Mouse (Mus musculus) spleen, postnatal 4 days (tissue): ENCODE data around the gene Cadm4.
"Not testable (repeated sequence)": the region's sequence is repeated elsewhere in the genome, so short reads cannot be mapped to it uniquely, and the experiment has no call there.

Source experiments
- DNase-seq, 2 experiments: peaks; one replicate each; pipeline ENCODE4 v3.0.0; 2022; ENCODE audit warnings: low spot score in 2 of 2

Cadm4 gene

DNA sequence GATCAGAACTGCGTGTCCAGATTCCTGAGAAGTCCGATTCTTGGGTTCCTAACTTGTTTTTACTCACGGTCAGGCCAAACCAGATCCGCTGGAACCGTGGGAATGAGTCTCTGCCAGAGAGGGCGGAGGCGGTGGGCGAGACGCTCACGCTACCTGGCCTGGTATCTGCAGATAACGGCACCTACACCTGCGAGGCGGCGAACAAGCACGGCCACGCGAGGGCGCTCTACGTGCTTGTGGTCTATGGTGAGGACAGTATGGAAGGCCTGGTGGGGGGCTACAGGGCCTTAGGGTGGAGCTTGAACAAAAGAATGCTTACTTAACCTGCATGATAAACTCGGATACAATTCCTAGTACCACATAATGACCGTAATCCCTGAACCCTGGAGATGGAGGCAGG, 19.7 kb downstream of the Cadm4 start:
- DNase-seq = peak; percentile 57 to 80

DNA sequence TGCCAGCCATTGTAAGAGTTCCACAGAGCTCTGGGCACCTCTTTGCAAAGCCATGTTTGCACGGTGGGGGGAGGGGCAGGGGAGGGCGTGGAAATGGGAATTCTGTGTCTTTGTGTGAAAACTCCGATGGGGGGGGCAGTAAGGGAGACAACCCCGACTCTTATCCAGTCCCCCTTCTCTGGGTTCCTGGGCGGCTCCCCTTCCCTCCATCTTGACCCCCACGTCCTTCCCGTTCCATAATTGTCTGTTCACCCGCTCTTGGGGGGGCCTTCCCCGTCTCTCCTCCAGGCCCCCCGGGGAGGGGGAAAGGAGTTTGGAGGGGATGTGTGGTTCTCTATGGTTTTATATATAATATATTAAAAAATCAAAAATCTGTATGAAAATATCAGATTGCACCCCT, 22.2 kb downstream of the Cadm4 start:
- DNase-seq = no peak

DNA sequence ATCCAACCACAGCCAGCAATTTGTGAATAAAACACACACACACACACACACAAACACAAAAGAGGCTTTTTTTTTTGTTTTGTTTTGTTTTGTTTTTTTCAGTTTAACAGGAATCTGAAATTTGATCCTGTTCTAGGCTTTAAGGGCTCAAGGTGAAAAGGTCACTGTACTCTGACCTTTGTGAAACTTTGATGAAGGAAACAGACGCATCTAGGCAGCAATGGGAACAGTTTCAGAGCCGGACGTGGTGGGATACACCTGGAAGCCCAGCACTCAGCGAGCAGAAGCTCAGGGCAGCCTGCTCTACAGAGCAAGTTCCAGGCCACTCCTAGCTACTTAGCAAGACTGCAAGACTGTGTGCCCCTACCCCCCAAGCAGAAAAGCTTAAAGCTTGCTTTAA, 23.0 kb downstream of the Cadm4 start:
- no peak for DNase-seq

DNA sequence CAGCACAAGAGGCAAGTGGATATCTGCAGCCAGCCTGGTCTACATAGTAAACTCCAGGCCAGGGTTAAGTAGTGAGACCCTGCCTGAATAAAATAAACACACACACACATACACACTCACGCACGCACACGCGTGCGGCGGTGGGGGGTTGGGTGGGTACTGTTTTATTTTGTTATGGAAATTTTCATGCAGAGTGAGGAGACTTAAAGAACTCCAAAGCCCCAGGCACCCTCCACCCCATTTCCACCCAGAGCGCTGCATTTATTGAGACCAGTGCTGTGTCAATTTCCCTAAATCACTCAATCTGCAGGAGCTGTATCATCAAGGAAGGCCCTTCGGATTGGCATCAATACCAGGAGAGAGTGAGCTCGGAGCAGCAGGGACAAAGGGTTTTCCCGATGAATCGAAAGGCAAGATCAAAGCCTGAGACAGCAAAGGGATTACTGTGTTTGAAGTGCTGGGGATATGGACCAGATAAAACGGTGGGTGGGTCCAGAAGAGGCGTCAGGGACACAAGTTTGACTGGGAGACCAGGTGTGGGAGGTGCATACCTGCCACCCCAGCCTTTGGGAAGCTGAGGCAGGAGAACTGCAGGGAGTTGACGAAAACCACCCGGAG, 23.7 kb downstream of the Cadm4 start:
- no peak for DNase-seq

DNA sequence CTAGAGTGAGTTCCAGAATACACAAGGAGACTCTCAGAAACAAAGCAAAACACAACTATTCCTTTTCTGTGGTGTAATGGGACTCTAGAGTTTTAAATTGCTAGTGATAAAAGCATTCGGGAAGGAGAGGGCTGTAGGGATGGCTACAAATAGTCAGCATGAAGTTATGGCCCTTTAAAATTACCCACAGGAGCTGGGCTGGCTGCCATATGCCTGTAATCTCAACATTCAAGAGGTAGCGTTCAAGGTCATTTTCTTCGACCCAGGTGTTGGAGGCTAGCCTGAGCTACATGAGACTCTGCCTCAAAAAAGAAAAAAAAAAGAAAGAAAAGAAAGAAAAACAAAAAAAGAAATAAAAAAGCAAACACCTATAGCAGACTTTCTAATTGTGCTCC, 24.2 kb downstream of the Cadm4 start:
- no peak for DNase-seq

DNA sequence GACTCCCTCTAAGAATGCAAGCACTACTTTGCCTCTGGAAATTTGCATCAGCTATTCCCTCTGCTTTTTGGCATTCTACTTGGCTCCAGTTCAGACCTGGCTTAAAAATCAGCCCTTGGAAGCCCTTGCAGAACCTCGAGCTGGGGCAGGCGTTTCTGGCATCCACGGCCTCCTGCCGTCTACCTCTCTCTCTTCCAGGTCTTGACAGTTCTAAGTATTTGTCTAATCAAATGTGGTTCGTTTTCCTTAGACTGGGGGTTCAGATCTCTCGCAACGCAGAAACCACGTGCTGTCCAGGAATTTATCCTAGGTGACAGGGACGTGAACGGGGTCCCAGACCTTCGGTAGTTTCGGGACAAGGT, 24.6 kb downstream of the Cadm4 start:
- DNase-seq = no peak

DNA sequence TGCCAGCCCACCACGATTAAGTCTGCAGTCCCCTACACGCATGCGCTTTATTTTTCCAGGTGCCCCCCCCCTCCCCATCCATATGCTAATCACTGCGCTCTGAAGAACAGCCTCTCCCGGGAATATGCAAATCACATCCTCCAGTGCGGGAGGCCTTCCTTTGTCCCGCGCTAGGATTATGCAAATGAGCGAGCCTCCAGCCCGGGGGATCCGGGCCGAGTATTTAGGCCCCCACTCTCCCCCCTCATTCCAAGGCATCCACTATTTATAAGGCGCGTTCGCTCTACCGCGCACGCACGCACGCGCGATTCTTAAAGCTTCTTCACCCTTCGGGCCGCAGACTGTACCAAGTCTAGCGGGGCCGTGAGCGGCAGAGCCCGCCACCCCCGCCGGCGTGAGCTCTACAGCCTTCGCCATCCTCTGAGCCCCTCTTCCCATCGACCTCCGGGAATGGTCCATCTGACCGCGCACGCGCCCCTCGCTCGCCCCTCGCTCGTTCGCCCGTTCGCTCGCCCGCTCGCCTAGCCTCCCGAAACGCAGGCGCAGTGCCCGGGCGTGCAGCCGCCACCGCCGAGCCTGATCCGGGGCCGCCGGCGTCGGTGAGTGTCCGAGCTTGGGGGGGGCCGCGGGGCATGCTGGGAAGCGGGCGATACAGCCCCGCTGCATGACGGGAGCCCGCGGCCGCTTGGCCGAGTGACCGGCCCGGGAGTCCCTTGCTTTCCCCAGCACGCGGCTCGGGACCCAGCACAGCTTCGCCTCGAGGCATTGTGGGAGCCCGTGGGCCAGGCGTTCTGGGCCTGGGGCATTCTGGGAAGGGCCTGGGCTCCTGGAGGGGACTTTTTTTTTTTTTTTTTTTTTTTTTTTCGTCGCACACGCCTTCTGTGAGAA, 25.3 kb downstream of the Cadm4 start, which contains the start of gene Zfp428:
Gene Zfp428, plus strand, starts transcription at position 169 of the 888 bp plus-strand sequence.
- peak; percentile 74 to 89 for DNase-seq

DNA sequence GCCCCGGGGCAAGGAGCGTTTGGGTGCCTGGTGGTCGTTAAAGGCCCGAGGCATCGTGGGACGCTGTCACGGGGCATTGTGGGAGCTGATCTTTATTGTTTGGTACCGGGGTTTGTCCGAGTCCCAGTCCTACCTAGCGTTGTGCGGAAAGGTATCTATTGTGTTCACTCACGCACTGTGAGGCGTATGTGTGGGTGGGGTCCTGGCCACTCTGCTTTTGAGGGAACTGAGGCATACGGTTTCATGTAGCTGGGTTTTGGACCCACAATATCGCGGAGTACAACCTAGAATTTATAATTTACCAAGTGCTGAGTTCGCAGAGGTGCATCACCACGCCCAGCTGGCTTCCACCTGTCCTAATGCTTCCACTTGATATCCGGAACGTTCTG, 25.9 kb downstream of the Cadm4 start:
- DNase-seq = no peak

DNA sequence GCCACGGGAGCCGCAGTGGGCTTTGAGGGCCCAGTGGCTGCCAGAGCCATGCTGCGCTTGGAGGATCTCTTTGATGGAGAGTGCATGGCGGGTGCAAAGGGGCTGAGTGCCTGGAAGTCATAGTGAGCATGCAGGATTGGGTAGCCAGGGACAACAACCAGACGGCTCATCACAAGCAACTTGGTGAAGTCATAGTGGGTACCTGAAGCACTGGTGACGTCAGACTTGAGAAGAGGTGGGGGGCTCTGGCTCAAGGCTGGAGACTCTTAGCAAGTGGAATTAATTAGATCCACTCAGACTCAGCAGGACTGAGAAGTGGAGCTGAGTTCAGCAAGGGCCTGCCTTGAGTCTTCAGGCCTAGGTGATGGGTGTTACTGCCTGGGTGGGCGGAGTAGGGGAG, 30.5 kb downstream of the Cadm4 start, which contains the start of gene AC161166.1:
Gene AC161166.1, minus strand, starts transcription at position 101 of the 400 bp plus-strand sequence.
- no peak for DNase-seq

DNA sequence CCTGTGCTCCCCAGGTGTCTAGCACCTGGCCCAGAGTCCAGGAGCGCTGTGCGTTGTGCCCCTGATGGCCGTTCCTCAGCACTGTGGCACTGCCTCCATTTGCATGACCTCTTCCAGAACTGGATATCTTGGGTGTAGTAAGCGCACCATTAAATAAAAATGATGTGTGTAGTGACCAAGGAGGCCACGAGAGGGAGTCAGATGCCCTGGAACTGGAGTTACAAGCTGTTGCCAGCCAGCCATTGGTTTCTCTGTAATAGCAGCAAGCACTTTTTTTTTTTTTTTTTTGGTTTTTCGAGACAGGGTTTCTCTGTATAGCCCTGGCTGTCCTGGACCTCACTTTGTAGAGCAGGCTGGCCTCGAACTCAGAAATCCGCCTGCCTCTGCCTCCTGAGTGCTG, 34.5 kb downstream of the Cadm4 start:
- peak in 1 of 2 experiments; percentile 39 for DNase-seq

DNA sequence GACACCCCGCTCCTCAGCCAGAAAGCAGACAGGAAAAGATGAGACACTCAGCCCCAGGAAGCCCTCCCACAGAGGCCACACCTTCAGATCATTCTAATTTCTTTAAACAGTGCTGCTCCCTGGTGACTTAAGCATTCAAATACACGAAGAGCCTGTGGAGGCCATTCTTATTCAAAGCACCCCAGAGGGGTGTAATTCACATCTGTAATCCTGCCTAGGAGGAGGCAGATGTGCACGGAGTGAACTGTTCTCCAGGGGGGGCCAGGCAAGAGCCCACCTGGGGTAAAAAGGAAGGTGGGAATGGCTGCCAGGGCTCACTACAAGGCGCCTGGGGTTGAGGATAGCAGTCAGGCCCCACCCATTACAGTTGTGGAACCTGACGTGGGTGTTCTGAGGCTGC, 35.3 kb downstream of the Cadm4 start:
- no peak for DNase-seq

DNA sequence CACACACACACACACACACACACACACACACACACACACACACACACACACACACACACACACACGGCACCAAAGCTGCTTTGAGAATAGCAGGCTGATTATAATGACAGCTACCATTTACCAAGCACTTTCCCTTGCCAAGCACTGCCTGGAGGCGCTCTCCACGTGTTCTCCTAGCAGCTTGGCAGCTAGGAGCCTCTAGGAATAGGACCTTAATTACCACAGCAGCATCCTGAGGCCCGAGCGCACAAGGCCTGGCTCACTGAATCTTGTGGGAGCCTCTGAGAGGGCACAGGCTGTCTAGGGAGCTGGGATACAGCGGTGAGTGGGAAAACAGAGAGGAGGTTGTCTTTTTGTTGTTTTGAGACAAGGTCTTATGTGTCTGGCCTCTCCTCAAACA, 35.8 kb downstream of the Cadm4 start:
- no peak for DNase-seq

DNA sequence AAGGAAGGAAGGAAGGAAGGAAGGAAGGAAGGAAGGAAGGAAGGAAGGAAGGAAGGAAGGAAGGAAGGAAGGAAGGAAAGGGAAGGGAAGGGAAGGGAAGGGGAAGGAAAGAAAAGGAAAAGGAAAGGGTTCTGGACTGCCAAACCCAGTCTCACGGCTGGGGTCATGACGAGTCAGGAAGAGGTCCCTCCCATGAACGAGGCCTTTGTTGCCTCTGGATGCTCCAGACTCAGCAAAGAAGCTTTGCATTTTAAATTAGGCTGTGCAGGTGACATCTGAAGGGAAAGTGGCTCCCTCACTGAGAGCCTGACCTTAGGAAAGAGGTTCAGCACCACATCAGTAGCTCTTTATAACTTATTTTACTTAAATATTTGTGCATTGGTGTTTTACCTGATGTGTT, 37.3 kb downstream of the Cadm4 start:
- DNase-seq = no peak

DNA sequence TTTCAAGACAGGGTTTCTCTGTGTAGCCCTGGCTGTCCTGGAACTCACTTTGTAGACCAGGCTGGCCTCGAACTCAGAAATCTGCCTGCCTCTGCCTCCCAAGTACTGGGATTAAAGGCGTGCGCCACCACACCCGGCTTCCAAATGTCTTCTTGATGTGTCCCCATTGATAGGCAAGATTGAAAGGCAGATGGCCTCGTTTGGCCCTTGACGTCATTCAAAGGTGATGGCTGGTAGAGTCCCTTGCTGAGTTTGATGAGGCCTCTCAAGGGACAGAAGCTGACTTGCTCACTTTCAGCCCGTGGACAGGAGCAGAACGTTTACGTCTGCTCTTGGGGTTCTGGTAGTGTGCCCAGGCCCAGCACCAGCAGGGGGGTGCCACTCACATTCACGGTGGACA, 38.2 kb downstream of the Cadm4 start:
- DNase-seq = not testable (repeated sequence)

DNA sequence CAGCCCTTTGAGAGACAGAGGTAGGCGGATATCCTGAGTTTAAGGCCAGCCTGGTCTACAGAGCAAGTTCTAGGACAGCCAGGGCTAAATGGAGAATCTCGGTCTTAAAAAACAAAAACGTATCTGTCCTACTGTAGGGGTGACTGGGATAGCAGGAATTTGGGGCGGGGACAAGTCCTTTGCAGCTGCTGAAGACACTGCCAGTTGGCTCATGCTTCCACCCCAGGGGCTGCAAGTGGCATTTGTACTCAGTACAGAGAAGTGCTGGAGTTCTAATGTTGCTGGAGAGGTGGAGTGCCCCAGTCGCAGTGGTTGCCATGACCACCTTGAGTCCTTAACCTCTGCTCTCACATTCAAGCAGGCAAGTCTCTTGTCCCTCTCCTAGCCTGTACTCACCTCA, 41.0 kb downstream of the Cadm4 start:
- no peak for DNase-seq

DNA sequence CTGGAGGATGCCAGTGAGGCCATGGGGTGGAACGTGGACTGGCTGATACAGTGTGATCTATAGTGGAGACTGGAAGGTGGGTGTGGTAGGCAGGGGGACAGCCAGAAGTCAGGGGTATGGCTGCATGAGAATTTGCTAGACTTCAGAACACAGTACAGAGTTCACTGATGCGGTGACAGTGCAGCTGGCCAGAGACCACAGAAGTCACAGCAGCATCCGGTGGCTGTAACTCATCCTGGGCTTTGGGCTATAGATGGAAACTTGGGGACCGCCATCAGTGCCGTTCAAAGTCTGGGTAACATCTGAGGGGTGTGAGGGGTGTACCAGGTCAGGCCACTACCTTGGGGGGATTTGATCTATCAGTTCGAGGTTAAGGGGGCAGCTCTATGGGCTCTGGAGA, 41.9 kb downstream of the Cadm4 start:
- DNase-seq = no peak

DNA sequence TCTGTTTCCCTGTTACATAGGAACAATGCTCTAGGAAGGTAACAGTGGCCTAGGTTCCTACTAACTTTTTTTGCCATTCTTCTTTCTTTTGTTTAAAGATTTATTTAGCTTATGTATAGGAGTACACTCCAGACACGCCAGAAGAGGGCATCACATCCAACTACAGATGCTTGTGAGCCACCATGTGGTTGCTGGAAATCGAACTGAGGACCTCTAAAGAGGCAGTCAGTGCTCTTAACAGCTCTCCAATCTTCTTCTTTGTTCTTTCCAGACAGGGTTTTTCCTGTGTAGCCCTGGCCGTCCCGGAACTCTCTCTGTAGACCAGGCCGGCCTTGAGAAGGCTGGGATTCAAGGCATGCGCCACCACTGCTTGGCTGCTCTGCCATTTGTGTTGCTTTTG, 43.2 kb downstream of the Cadm4 start:
- no peak for DNase-seq

DNA sequence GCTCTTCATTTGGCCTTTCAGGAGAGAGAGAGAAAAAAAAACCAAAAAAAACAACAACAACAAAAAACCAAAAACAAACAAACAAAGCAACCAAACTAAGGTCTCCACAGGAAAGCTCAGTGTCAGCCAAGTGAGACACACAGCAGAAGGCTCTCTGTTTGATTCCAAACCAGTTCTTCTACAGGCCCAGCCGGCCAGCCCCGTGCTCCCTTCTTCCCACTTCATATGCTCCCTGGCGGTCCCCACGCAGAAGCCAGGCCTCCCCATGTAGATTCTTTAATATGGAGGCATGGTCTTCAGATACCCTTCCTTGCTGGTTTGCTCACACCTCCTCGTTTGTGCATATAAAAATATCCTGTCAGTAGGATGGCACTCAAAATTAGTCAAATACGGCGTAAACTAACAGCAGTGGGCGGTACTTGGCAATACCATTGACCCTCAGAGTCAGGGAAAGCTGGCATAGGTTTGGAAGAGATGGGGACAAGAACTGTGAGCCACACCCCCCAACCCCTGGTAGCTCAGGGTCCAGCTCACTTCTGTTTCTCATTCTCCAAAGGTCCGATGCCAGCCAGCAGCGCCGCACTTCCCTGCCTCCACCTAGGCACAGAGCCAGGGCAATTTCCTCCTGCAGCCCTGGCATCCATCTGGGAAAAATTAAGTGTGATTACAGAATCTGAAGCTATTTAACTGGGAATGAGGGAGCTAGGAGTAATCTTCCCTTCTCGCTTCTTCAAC, 44.0 kb downstream of the Cadm4 start:
- no peak for DNase-seq

DNA sequence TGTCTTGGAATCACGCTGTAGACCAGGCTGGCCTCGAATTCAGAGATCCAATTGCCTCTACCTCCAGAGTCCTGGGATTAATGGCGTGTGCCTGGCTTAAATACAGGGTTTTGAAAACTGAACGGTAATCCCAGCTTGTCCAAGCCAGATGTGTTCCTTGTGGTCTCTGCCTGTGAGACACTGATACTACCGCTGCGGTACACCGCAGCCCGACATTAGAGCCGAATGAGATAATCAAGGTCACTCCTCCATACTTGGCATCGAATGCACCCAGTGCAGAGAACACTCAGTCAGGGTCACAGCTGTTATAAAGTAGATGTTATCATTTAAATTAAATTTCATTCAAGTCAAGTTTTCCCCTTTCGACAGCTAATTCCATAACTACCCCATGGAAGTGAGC, 47.0 kb downstream of the Cadm4 start:
- DNase-seq = no peak

DNA sequence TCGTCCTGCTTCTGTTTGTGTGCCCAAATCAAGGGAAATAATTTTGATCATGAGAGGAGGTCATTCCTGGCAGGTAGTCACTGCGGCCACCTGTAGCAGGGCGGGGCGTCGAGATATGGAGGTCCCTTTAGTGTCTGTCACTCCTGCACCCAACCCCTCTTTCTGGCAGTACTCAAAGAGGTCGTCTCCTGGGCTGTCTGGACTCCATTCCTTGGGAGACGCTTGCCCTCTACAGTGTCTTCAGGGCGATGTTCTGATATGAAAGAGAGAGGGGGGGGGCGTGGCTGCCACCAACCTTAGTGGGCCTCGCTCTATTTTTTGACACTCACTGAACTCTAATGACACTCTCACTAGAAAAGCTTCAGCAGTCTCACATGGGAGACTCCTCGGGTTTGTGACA, 47.8 kb downstream of the Cadm4 start:
- no peak for DNase-seq

DNA sequence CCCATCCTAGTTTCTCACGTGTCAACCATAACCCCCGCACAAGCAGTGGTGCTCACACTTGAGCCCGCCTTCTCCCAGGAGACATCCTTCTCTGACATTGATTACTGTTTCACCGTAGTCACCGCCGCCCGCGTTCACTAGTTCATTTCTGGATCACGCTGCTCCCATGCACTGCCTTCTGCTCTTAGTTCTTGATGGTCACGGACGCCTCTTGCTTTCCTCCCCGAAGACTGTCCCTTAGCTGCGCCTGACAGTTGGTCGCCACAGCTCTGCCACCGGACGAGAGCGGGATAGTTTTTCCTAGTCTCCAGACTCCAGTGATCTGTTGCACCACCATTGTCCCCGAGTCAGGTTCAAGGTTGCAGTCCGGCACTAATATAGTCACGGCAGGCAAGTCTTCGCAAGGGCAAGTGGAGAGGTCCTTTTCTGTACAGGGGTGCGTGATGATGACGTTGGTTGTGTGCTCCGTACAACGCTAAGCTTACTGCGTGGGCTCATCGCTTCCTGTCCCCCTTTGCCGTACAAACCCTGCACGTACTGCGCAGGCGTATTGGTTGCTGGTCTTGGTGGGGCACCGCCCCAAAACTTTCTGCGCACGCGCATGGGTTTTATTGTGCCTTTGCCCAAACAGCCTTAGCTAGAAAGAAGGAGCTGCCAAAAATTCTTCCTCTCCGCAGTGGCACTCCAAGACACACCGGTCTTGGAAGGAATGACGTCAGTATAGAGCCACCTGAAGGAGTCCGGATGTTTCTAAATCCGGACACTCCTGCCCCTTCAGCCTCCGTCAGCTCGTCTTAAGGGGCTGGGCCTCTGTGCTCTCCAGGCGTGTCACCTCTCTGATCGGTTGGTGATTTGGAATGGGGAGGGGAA, 48.5 kb downstream of the Cadm4 start, which contains the start of gene Irgq:
Gene Irgq, plus strand, starts transcription at position 628 of the 870 bp plus-strand sequence.
- DNase-seq = peak; percentile 96 to 98
